Mouse (Mus musculus) lung, postnatal 0 days (tissue): Measurements from ENCODE around the gene Coasy.

ENCODE experiments used
- CTCF ChIP-seq: IDR thresholded peaks from 2 replicates; pipeline ENCODE4 v1.5.1; 2016; ENCODE audit warnings: antibody characterized with exemption, mild to moderate bottlenecking
- EP300 ChIP-seq: IDR thresholded peaks from 2 replicates; pipeline ENCODE4 v1.6.1; 2016; ENCODE audit warnings: antibody characterized with exemption, mild to moderate bottlenecking, control low read depth

DNA sequence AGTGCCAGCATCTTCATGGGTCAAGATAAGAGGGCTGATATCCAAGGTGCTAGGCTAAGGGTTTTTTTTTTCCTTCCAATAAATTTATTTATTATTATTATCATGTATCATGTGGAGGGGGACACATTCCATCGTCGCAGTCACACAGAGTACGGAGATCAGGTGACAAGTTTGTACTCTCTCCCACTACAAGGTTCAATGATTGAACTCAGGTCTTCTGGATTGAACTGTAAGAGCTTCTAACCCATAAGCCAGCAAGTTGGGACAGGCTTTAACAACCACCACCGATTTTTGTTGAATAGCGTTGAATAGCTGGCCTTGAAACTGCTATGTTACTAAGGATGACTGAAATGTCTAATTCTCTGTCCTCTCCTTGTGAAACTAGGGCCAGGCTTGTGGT lies 1.9 kb upstream of the Coasy start:
- TF ChIP-seq CTCF, result no peak
- TF ChIP-seq EP300, result no peak
